Mouse (Mus musculus) limb, embryonic 12.5 days (tissue): ENCODE data around the gene Olfr934. TPM values are rescaled to one million over a fixed set of nuclear protein-coding genes. Genes with fewer than 3 reads are reported as not detected.

Source experiments
- ATAC-seq: fragments of 200-750 bp; cut with Nextera tagmentation; 2 replicates; pipeline ENCODE4 v1.8.0; 2017; ENCODE audit warnings: low read depth, moderate TSS enrichment; ENCODE audit not compliant: insufficient number of reproducible peaks, insufficient read depth, low FRiP score, low TSS enrichment
- H3K27ac ChIP-seq: fragments of 300-500 bp; sonication (generic); 2 replicates; pipeline ENCODE4 v1.5.1; 2016; ENCODE audit warnings: mild to moderate bottlenecking, moderate library complexity
- H3K27me3 ChIP-seq: fragments of 300-500 bp; sonication (generic); 2 replicates; pipeline ENCODE4 v1.6.1; 2016; ENCODE audit warnings: mild to moderate bottlenecking, moderate library complexity
- H3K36me3 ChIP-seq: fragments of 300-500 bp; sonication (generic); 2 replicates; pipeline ENCODE4 v1.6.1; 2016; ENCODE audit warnings: mild to moderate bottlenecking, moderate library complexity
- H3K4me1 ChIP-seq: fragments of 300-500 bp; sonication (generic); replicated peaks from 2 replicates; pipeline ENCODE4 v1.6.1; 2016
- H3K4me2 ChIP-seq: fragments of 300-500 bp; sonication (generic); 2 replicates; pipeline ENCODE4 v1.6.1; 2016; ENCODE audit warnings: mild to moderate bottlenecking, moderate library complexity
- H3K4me3 ChIP-seq: fragments of 300-500 bp; sonication (generic); replicated peaks from 2 replicates; pipeline ENCODE4 v1.5.1; 2016; ENCODE audit warnings: mild to moderate bottlenecking
- H3K9ac ChIP-seq: fragments of 300-500 bp; sonication (generic); replicated peaks from 2 replicates; pipeline ENCODE4 v1.6.1; 2016; ENCODE audit warnings: mild to moderate bottlenecking, moderate library complexity
- H3K9me3 ChIP-seq: fragments of 300-500 bp; sonication (generic); 2 replicates; pipeline ENCODE4 v1.6.1; 2016; ENCODE audit warnings: mild to moderate bottlenecking, moderate library complexity
- WGBS: fragments of 180-500 bp; shearing (Covaris S2); methylation state at CpG from one replicate; pipeline ENCODE4 v1.1.7; 2016; 5-methylcytosine and 5-hydroxymethylcytosine counted together
- polyA plus RNA-seq: library from polyadenylated mRNA; unstranded; fragments of >200 nt; fragmentation: Nextera tagmentation; extraction: Ambion mirVana; gene quantifications from 2 replicates; pipeline ENCODE4 v1.2.1, GENCODE M21; 2016

The Olfr934 gene
- not detected in 2 replicates for polyA plus RNA-seq

- Histone ChIP-seq H3K9ac (no peak within 1 kb of the TSS), H3K9me3 (no peaks in the 10 kb centered on the region), H3K27ac (no peak within 1 kb of the TSS), H3K4me1 (no peaks in the 10 kb centered on the region), H3K4me3 (no peak within 1 kb of the TSS), H3K27me3 (no peaks in the 10 kb centered on the region), H3K4me2 (no peak within 1 kb of the TSS), H3K36me3 (no peaks in the 10 kb centered on the region)
- no peak for ATAC-seq
- WGBS = 85% methylated on average over 2 of the region's 2 CpGs
These were observed at the start of gene Olfr934 for GRCm38 (mm10) chr9:38988215-38988614. Gene Olfr934, minus strand, starts transcription at chr9:38988315.

DNA sequence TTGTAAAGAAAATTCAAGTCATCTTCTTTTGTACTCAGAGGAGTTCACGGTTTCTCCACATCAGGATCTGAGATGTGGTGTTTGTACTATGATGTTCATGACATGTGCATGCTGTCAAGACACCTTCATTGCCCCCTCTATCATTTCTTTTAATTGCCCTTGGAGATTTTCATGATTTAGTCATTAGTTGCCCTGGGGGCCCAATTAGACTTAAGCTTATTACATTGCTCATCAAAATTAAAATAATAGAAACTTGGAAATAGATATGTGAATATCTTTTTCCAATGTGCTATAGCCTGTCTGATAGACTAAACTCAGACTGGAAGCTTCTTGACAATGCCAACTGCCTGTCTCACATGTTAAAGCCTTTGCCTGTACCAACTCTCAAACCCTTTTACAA, 35.2 kb upstream of the Olfr934 start, which contains the start of gene Olfr146:
TSS of gene Olfr146 (minus strand) at position 101 of the 400 bp plus-strand sequence.
- no peak within 1 kb of the TSS for H3K27ac ChIP-seq
- no peaks in the 10 kb centered on the region for H3K9me3 ChIP-seq
- no peak for ATAC-seq
- no peak within 1 kb of the TSS for H3K9ac ChIP-seq
- no peak within 1 kb of the TSS for H3K4me2 ChIP-seq
- H3K27me3 ChIP-seq = no peaks in the 10 kb centered on the region
- 88% methylated on average over 1 of the region's 1 CpGs for WGBS
- no peak within 1 kb of the TSS for H3K4me3 ChIP-seq
- no peaks in the 10 kb centered on the region for H3K36me3 ChIP-seq
- no peaks in the 10 kb centered on the region for H3K4me1 ChIP-seq

- no peaks in the 10 kb centered on the region for H3K9me3 ChIP-seq
- H3K27ac ChIP-seq = no peak within 1 kb of the TSS
- H3K36me3 ChIP-seq = no peaks in the 10 kb centered on the region
- H3K4me2 ChIP-seq = no peak within 1 kb of the TSS
- H3K27me3 ChIP-seq = no peaks in the 10 kb centered on the region
- WGBS = 78% methylated on average over 2 of the region's 2 CpGs
- H3K4me1 ChIP-seq = no peaks in the 10 kb centered on the region
- H3K9ac ChIP-seq = no peak within 1 kb of the TSS
- no peak within 1 kb of the TSS for H3K4me3 ChIP-seq
- ATAC-seq = no peak
These were observed 11.5 kb upstream of the Olfr934 start, which contains the start of gene Olfr935 for GRCm38 (mm10) chr9:38999583-38999982. Gene Olfr935, minus strand, starts transcription at chr9:38999683.

DNA sequence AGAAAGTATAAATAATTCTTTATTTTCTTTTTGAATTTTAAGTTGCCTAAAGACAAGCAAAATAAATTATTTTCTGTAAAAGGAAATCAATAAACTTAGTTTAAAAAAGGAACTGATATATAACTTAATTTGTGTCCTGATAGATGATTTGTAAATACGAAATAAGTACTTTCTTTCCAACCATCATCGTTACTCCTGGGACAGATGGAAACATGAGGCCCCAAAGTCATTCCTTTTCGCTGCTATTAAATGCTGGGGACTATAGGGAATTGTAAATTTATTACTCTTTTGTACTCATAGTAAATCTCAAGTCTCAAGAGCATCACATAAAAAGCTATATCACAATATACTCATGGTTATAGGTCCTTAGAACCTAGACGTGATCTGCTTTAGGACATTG, 16.1 kb downstream of the Olfr934 start, which contains the start of gene Olfr933:
TSS of gene Olfr933 (plus strand) at position 301 of the 400 bp plus-strand sequence.
- Histone ChIP-seq H3K27me3 (no peaks in the 10 kb centered on the region), H3K4me2 (no peak within 1 kb of the TSS), H3K4me1 (no peaks in the 10 kb centered on the region), H3K4me3 (no peak within 1 kb of the TSS), H3K9me3 (no peaks in the 10 kb centered on the region), H3K36me3 (no peaks in the 10 kb centered on the region), H3K27ac (no peak within 1 kb of the TSS), H3K9ac (no peak within 1 kb of the TSS)
- WGBS = 78% methylated on average over 4 of the region's 4 CpGs
- no peak for ATAC-seq

- WGBS = 72% methylated on average over 4 of the region's 4 CpGs
- Histone ChIP-seq H3K4me2 (no peak overlapping the region), H3K4me1 (no peaks in the 10 kb centered on the region), H3K4me3 (0 out of 2 replicates have a peak overlapping the region, but pooled peaks have one; percentile 7), H3K27me3 (no peaks in the 10 kb centered on the region), H3K27ac (no peak overlapping the region), H3K9me3 (no peaks in the 10 kb centered on the region), H3K36me3 (no peaks in the 10 kb centered on the region), H3K9ac (no peak overlapping the region)
- ATAC-seq = no peak
These were observed 34.0 kb downstream of the Olfr934 start for GRCm38 (mm10) chr9:38954124-38954416.

- Histone ChIP-seq H3K9me3 (no peaks in the 10 kb centered on the region), H3K4me1 (no peaks in the 10 kb centered on the region), H3K4me2 (no peak overlapping the region), H3K36me3 (no peaks in the 10 kb centered on the region), H3K27me3 (no peaks in the 10 kb centered on the region), H3K27ac (no peak overlapping the region), H3K9ac (no peak overlapping the region), H3K4me3 (0 out of 2 replicates have a peak overlapping the region, but pooled peaks have one; percentile 7)
- WGBS = 26% methylated on average over 7 of the region's 7 CpGs
- ATAC-seq = no peak
These were observed 34.6 kb downstream of the Olfr934 start for GRCm38 (mm10) chr9:38953401-38954123.

Other genes starting within 250 kb of the Olfr934 start
- gene Olfr920, start 236.0 kb downstream of the Olfr934 start, polyA plus RNA-seq = not detected in 2 replicates
- not detected in 2 replicates for gene Olfr921, start 215.2 kb downstream of the Olfr934 start, polyA plus RNA-seq
- gene Olfr922, start 173.7 kb downstream of the Olfr934 start, polyA plus RNA-seq = not detected in 2 replicates
- gene Olfr923, start 161.8 kb downstream of the Olfr934 start, polyA plus RNA-seq = not detected in 2 replicates
- not detected in 2 replicates for gene Olfr924, start 143.9 kb downstream of the Olfr934 start, polyA plus RNA-seq
- gene Olfr26, start 133.3 kb downstream of the Olfr934 start, polyA plus RNA-seq = not detected in 2 replicates
- not detected in 2 replicates for gene Olfr926, start 111.2 kb downstream of the Olfr934 start, polyA plus RNA-seq
- gene Olfr930, start 58.5 kb downstream of the Olfr934 start, polyA plus RNA-seq = not detected in 2 replicates
- not detected in 2 replicates for gene Olfr933, start 16.0 kb downstream of the Olfr934 start, polyA plus RNA-seq
- not detected in 2 replicates for gene Olfr935, start 11.4 kb upstream of the Olfr934 start, polyA plus RNA-seq
- gene Olfr146, start 35.1 kb upstream of the Olfr934 start, polyA plus RNA-seq = not detected in 2 replicates
- not detected in 2 replicates for gene Olfr937, start 76.6 kb upstream of the Olfr934 start, polyA plus RNA-seq
- not detected in 2 replicates for gene Olfr938, start 90.6 kb upstream of the Olfr934 start, polyA plus RNA-seq
- not detected in 2 replicates for gene Olfr27, start 139.8 kb upstream of the Olfr934 start, polyA plus RNA-seq
- not detected in 2 replicates for gene Olfr943, start 178.0 kb upstream of the Olfr934 start, polyA plus RNA-seq
- not detected in 2 replicates for gene Olfr944, start 213.6 kb upstream of the Olfr934 start, polyA plus RNA-seq